Mouse (Mus musculus) urinary bladder, postnatal 10 days (tissue): Measurements from ENCODE around the gene Smyd2.

Experiments
- DNase-seq: peaks from one replicate; pipeline ENCODE4 v3.0.0; 2022; ENCODE audit warnings: low spot score

Gene Smyd2

GRCm38 (mm10) chr1:189921818-189922592, at the start of gene Smyd2:
Gene Smyd2 (minus strand): TSS chr1:189922363.
- DNase-seq, result no peak

- DNase-seq, result no peak
These were observed 48.2 kb upstream of the Smyd2 start for GRCm38 (mm10) chr1:189970381-189970780.

GRCm38 (mm10) chr1:189968027-189968426, 45.9 kb upstream of the Smyd2 start:
- no peak for DNase-seq

- DNase-seq, result no peak
These were observed 38.3 kb upstream of the Smyd2 start for GRCm38 (mm10) chr1:189960481-189960880.

GRCm38 (mm10) chr1:189959802-189960201, 37.6 kb upstream of the Smyd2 start:
- DNase-seq, result no peak

GRCm38 (mm10) chr1:189951861-189952260, 29.7 kb upstream of the Smyd2 start:
- DNase-seq, result no peak

- DNase-seq, result no peak
These were observed 25.2 kb upstream of the Smyd2 start for GRCm38 (mm10) chr1:189947411-189947810.

- DNase-seq, result no peak
These were observed 24.0 kb upstream of the Smyd2 start for GRCm38 (mm10) chr1:189946126-189946525.

GRCm38 (mm10) chr1:189941786-189942185, 19.6 kb upstream of the Smyd2 start:
- DNase-seq, result no peak

- no peak for DNase-seq
These were observed 14.4 kb upstream of the Smyd2 start for GRCm38 (mm10) chr1:189936436-189937105.

GRCm38 (mm10) chr1:189933480-189934202, 11.5 kb upstream of the Smyd2 start:
- no peak for DNase-seq

GRCm38 (mm10) chr1:189932976-189933375, 10.8 kb upstream of the Smyd2 start:
- DNase-seq, result no peak

GRCm38 (mm10) chr1:189932190-189932589, 10.0 kb upstream of the Smyd2 start:
- no peak for DNase-seq

- no peak for DNase-seq
These were observed 7.7 kb upstream of the Smyd2 start for GRCm38 (mm10) chr1:189929896-189930295.

GRCm38 (mm10) chr1:189927644-189928043, 5.5 kb upstream of the Smyd2 start:
- no peak for DNase-seq

GRCm38 (mm10) chr1:189926279-189926678, 4.1 kb upstream of the Smyd2 start:
- no peak for DNase-seq

GRCm38 (mm10) chr1:189923871-189924568, 1.9 kb upstream of the Smyd2 start:
- DNase-seq, result no peak

GRCm38 (mm10) chr1:189923157-189923556, 994 bp upstream of the Smyd2 start:
- DNase-seq, result no peak

GRCm38 (mm10) chr1:189922721-189923120, 558 bp upstream of the Smyd2 start:
- DNase-seq, result no peak

GRCm38 (mm10) chr1:189921568-189921817, 670 bp downstream of the Smyd2 start:
- no peak for DNase-seq

GRCm38 (mm10) chr1:189920701-189921567, 1.2 kb downstream of the Smyd2 start:
- DNase-seq, result no peak

- no peak for DNase-seq
These were observed 2.4 kb downstream of the Smyd2 start for GRCm38 (mm10) chr1:189919756-189920155.
